Mouse (Mus musculus): Measurements from ENCODE around the gene Fbxl14. TPM values are rescaled to one million over a fixed set of nuclear protein-coding genes. Genes with fewer than 3 reads are reported as not detected.
A peak's percentile ranks its signal among the peaks of the same experiment; 100 is the strongest.

Fbxl14 gene
- polyA plus RNA-seq, 1 experiment from 2014 or later, result 5.0 TPM

DNA sequence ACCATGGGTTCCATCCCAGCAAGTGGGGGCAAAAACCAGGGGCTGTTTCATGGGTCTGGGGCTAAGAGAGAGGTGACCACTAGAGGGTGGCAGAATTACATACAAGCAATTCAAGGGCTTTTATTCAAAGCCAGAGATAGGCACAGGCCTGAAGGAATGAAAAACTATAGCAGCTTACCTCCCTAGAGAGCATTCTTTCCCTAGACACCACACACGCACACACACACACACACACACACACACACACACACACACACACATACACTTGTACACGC lies 11.7 kb upstream of the Fbxl14 start:
- 91% methylated on average over 2 of the region's 2 CpGs for WGBS

DNA sequence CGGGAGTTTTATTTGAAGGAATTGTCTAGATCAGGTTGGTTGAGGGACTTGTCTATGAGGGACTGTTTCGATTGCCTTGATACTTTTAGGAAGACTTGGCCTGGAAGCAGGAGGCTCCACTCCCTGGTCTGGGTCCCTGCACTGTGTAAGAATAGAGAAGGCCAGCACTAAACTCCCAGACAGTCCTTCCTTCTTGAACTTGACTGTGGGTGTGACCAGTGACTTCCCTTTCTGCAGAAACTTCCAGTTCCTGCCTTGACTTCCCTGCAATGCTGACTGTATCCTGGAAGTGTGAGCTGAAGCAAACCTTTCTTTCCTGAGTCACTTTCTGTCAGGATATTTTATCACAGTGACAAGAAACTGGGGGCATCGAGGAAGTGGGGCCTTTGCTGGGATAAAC lies 8.7 kb upstream of the Fbxl14 start:
- 78% methylated on average over 3 of the region's 3 CpGs for WGBS
- no peak overlapping the region for H3K9ac ChIP-seq (replicated peaks; ENCODE audit: low read length)
- H3K4me2 ChIP-seq (replicated peaks; ENCODE audit: low read depth, low read length), result no peak overlapping the region
- H3K27me3 ChIP-seq (ENCODE audit: insufficient read depth, low read length), result no peaks in the 10 kb centered on the region
- no peak overlapping the region for H3K27ac ChIP-seq (ENCODE audit: low read length)
- no peaks in the 10 kb centered on the region for H3K36me3 ChIP-seq (ENCODE audit: insufficient read depth, low read length)
- no peaks in the 10 kb centered on the region for H3K9me3 ChIP-seq (ENCODE audit: low read length)
- ATAC-seq (ENCODE audit: low FRiP score, low TSS enrichment), result no peak
- H3K4me1 ChIP-seq (ENCODE audit: insufficient read depth, low read length), result peaks cover 7% of the 10 kb centered on the region; the same call in 1 of the 2 replicates
- H3K4me3 ChIP-seq (ENCODE audit: low read length), result no peak overlapping the region

More for the DNA sequence above, 11.7 kb upstream of the Fbxl14 start:
- H3K9ac ChIP-seq (replicated peaks; ENCODE audit: low read length), result no peak overlapping the region
- no peaks in the 10 kb centered on the region for H3K36me3 ChIP-seq (ENCODE audit: insufficient read depth, low read length)
- H3K4me1 ChIP-seq (ENCODE audit: insufficient read depth, low read length), result peaks cover 4% of the 10 kb centered on the region; the same call in 1 of the 2 replicates
- H3K4me3 ChIP-seq (ENCODE audit: low read length), result no peak overlapping the region
- ATAC-seq (ENCODE audit: low FRiP score, low TSS enrichment), result no peak
- H3K27ac ChIP-seq (ENCODE audit: low read length), result no peak overlapping the region
- H3K9me3 ChIP-seq (ENCODE audit: low read length), result no peaks in the 10 kb centered on the region; the same call in 1 of the 2 replicates
- no peaks in the 10 kb centered on the region for H3K27me3 ChIP-seq (ENCODE audit: insufficient read depth, low read length)
- no peak overlapping the region for H3K4me2 ChIP-seq (replicated peaks; ENCODE audit: low read depth, low read length)

DNA sequence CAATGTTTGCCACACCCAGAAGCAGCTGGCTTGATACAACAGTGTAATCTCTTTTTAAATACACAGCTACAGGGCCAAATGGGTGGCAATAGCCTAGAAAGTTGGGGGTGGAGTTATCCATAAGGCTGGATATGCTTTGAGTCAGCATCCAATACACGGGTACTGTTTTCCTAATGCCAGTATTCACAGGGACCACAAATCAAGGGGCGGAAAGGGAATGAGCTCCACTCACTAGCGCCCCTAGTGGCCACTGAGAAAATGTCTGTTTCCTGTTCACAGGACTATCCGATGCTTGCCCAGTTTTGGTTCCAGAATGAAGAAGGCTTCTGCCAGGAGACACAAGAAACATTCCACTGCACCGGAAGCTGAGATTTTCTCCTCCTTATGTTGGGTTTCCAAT lies 7.3 kb upstream of the Fbxl14 start:
- Histone ChIP-seq H3K9ac (replicated peaks; ENCODE audit: low read length) (no peak overlapping the region), H3K4me1 (ENCODE audit: insufficient read depth, low read length) (peaks cover 7% of the 10 kb centered on the region; the same call in 1 of the 2 replicates), H3K4me3 (ENCODE audit: low read length) (no peak overlapping the region), H3K36me3 (ENCODE audit: insufficient read depth, low read length) (no peaks in the 10 kb centered on the region), H3K9me3 (ENCODE audit: low read length) (no peaks in the 10 kb centered on the region), H3K27me3 (ENCODE audit: insufficient read depth, low read length) (no peaks in the 10 kb centered on the region), H3K4me2 (replicated peaks; ENCODE audit: low read depth, low read length) (no peak overlapping the region), H3K27ac (ENCODE audit: low read length) (no peak overlapping the region)
- WGBS, result 32% methylated on average over 5 of the region's 5 CpGs
- ATAC-seq (ENCODE audit: low FRiP score, low TSS enrichment), result no peak

DNA sequence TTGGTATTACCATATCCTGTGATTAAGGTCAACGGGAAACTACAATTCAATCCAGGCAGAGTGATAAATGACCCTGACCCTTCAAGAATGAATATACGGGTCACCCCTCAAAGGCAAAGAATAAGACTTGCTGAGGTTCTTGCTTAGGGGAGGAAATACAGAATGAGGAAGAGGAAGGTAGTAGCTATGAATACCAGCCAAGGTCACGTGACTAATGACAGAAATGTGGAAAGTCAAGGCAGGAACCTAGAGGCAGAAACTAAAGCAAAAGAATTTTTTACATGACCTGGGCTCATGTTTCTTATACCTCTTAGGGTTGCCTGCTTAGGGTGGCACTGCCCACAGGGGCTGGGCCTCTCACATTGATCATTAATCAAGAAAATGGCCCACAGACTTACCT lies 6.8 kb upstream of the Fbxl14 start:
- Histone ChIP-seq H3K27me3 (ENCODE audit: insufficient read depth, low read length) (no peaks in the 10 kb centered on the region), H3K4me1 (ENCODE audit: insufficient read depth, low read length) (peaks cover 13% of the 10 kb centered on the region), H3K4me3 (ENCODE audit: low read length) (no peak overlapping the region), H3K9ac (replicated peaks; ENCODE audit: low read length) (no peak overlapping the region), H3K27ac (ENCODE audit: low read length) (no peak overlapping the region), H3K9me3 (ENCODE audit: low read length) (no peaks in the 10 kb centered on the region), H3K36me3 (ENCODE audit: insufficient read depth, low read length) (no peaks in the 10 kb centered on the region), H3K4me2 (replicated peaks; ENCODE audit: low read depth, low read length) (no peak overlapping the region)
- WGBS, result 58% methylated on average over 3 of the region's 3 CpGs
- ATAC-seq (ENCODE audit: low FRiP score, low TSS enrichment), result no peak

DNA sequence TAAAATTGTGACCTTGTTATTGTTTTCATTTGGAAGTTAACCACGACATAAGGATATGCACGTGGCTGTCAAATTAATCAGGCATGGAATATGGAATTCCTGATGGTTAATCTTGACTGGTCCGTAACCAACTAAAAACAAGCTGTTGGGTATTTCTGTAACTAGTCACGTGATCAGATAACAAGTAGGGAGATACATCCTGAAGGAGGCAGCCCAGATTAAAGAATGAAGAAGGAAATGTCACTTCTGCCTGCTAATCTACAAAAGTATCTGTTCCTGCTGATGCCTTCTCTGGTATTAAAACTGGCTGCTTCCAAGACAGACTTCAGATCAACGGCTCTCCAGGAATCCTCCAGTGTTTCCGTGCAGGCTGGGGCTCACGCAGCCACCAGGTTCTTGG lies 6.0 kb upstream of the Fbxl14 start:
- Histone ChIP-seq H3K4me2 (replicated peaks; ENCODE audit: low read depth, low read length) (no peak overlapping the region), H3K27ac (ENCODE audit: low read length) (no peak overlapping the region), H3K27me3 (ENCODE audit: insufficient read depth, low read length) (no peaks in the 10 kb centered on the region), H3K9me3 (ENCODE audit: low read length) (no peaks in the 10 kb centered on the region), H3K4me3 (ENCODE audit: low read length) (no peak overlapping the region), H3K4me1 (ENCODE audit: insufficient read depth, low read length) (peaks cover 20% of the 10 kb centered on the region), H3K36me3 (ENCODE audit: insufficient read depth, low read length) (no peaks in the 10 kb centered on the region), H3K9ac (replicated peaks; ENCODE audit: low read length) (no peak overlapping the region)
- ATAC-seq (ENCODE audit: low FRiP score, low TSS enrichment), result no peak
- WGBS, result 81% methylated on average over 7 of the region's 7 CpGs

DNA sequence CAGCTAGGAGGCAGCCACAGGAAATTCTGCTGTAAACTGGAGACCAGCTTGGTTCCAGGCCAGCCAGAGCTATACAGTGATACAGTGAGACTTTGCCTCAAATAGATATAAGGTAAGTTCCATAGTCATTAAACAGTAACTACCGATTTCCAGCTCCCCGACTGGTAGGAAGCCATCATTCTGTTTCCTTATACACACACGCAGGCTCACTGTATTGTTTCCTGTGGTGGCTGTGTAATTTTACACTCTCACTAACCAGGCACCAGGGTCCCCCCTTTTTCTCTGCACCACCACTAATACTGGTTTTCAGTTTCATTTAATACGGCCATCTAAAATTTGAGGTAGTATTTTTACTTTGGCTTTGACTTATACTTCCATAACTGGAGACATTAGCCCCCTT lies 5.5 kb upstream of the Fbxl14 start:
- 64% methylated on average over 4 of the region's 4 CpGs for WGBS
- ATAC-seq (ENCODE audit: low FRiP score, low TSS enrichment), result no peak
- H3K4me2 ChIP-seq (replicated peaks; ENCODE audit: low read depth, low read length), result no peak overlapping the region

DNA sequence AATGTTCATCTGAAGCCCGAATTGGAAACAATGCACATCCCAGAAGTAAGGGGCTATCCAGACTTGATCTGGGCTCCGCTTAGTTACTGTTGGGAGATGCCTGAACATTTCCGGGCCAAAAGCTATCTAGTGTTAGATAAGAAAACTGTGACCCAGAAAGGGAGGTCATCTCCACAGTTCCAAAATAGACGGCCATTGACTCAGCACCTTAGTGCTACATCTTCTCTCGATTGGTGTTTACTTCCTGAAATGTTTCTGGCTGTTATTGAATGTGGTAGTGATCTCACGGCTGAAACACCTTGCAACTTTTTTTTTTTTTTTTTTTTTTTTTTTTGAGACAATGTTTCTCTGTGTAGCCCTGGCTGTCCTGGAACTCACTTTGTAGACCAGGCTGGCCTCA lies 3.5 kb upstream of the Fbxl14 start:
- H3K27ac ChIP-seq (ENCODE audit: low read length), result no peak overlapping the region
- WGBS, result 90% methylated on average over 6 of the region's 6 CpGs
- 0 out of 2 replicates have a peak, but pooled peaks cover 3% of the 10 kb centered on the region for H3K36me3 ChIP-seq (ENCODE audit: insufficient read depth, low read length)
- no peak overlapping the region for H3K9ac ChIP-seq (replicated peaks; ENCODE audit: low read length)
- H3K9me3 ChIP-seq (ENCODE audit: low read length), result no peaks in the 10 kb centered on the region
- no peak overlapping the region for H3K4me3 ChIP-seq (ENCODE audit: low read length)
- no peak overlapping the region for H3K4me2 ChIP-seq (replicated peaks; ENCODE audit: low read depth, low read length)
- ATAC-seq (ENCODE audit: low FRiP score, low TSS enrichment), result no peak
- no peaks in the 10 kb centered on the region for H3K27me3 ChIP-seq (ENCODE audit: insufficient read depth, low read length)
- H3K4me1 ChIP-seq (ENCODE audit: insufficient read depth, low read length), result peaks cover 28% of the 10 kb centered on the region

More for the DNA sequence above, 5.5 kb upstream of the Fbxl14 start:
- Histone ChIP-seq H3K4me1 (ENCODE audit: insufficient read depth, low read length) (peaks cover 23% of the 10 kb centered on the region), H3K36me3 (ENCODE audit: insufficient read depth, low read length) (no peaks in the 10 kb centered on the region), H3K27ac (ENCODE audit: low read length) (no peak overlapping the region), H3K4me3 (ENCODE audit: low read length) (no peak overlapping the region), H3K27me3 (ENCODE audit: insufficient read depth, low read length) (no peaks in the 10 kb centered on the region), H3K9ac (replicated peaks; ENCODE audit: low read length) (no peak overlapping the region), H3K9me3 (ENCODE audit: low read length) (no peaks in the 10 kb centered on the region)

DNA sequence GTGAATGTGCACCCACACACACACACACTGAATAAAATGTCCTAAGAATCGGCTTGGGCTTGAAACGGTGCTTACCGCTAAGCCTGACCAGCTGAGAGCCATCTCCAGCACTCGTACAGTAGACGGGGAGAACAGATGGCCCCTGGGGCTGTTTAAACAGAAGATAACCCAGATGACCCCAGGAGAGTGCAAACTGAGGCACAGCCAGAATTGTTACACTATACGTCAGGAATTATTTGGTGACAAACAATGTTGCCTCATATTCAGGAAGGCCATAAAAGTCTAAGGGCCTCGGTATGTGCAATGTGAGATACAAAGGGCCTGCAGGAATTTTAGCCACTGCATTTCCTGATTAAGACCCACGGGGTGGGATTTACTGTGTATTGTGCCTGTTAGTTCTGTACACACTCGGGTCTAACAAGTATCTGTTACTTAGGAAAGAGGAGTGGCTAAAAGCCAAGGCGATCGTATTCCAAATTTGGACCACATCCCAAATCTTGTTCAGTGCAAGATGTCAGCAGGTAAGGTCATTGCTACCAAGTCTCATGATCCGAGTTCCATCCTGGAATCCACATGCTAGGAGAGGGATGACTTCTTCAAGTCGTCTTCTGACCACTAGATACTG lies 1.7 kb upstream of the Fbxl14 start:
- Histone ChIP-seq H3K9me3 (ENCODE audit: low read length) (no peaks in the 10 kb centered on the region), H3K4me2 (replicated peaks; ENCODE audit: low read depth, low read length) (peak overlapping the region; percentile 98), H3K27ac (ENCODE audit: low read length) (peak overlapping the region; percentile 99), H3K36me3 (ENCODE audit: insufficient read depth, low read length) (0 out of 2 replicates have a peak, but pooled peaks cover 3% of the 10 kb centered on the region), H3K27me3 (ENCODE audit: insufficient read depth, low read length) (no peaks in the 10 kb centered on the region), H3K4me1 (ENCODE audit: insufficient read depth, low read length) (peaks cover 38% of the 10 kb centered on the region), H3K9ac (replicated peaks; ENCODE audit: low read length) (0 out of 2 replicates have a peak overlapping the region, but pooled peaks have one; percentile 9), H3K4me3 (ENCODE audit: low read length) (peak overlapping the region; percentile 7; the same call in 1 of the 2 replicates)
- 21% methylated on average over 13 of the region's 13 CpGs for WGBS
- no peak for ATAC-seq (ENCODE audit: low FRiP score, low TSS enrichment)

DNA sequence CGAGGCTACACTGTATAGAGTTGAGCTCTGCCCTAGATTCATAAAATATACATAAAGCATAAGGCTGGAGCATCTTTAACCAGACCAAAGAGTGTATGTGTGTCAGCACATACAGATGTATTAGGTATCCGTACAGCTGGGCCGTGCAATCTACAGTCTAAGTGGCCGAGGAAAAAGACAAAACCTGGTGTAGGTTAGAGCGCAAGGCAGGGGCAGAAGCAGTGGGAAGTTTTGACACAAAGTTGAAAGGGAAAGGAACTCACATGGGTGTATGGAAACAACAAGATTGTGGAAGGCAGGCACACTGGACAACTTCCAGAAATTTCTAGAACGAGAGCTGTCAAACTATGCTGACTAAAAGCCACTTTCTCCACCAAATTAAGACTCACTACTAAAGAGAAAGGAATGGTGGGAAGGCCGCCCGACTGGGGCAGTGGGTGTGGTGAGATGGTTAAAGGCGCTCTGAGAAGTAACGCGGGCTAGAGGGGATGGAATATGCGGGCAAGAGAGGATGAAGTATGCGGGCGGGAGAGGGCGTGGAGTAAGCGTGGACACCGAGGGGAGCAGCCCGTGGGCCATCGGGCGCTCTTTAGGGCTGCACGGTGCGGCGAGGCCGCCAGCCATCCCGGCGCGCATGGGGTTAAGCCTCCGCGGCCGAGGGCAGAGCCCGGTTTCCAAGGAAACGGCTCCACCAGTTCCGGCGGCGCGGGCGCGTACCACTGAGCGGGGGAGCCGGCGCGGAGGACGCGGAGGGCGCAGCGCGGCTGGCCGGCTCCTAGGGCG lies 717 bp upstream of the Fbxl14 start:
- peak overlapping the region; percentile 98 for H3K4me2 ChIP-seq (replicated peaks; ENCODE audit: low read depth, low read length)
- 2% methylated on average over 36 of the region's 49 CpGs for WGBS
- ATAC-seq (ENCODE audit: low FRiP score, low TSS enrichment), result peak; percentile 89
- peak overlapping the region; percentile 99 for H3K27ac ChIP-seq (ENCODE audit: low read length)
- peak overlapping the region; percentile 98 for H3K9ac ChIP-seq (replicated peaks; ENCODE audit: low read length)
- peak overlapping the region; percentile 84 for H3K4me3 ChIP-seq (ENCODE audit: low read length)
- H3K9me3 ChIP-seq (ENCODE audit: low read length), result no peaks in the 10 kb centered on the region
- H3K4me1 ChIP-seq (ENCODE audit: insufficient read depth, low read length), result peaks cover 45% of the 10 kb centered on the region
- H3K36me3 ChIP-seq (ENCODE audit: insufficient read depth, low read length), result 0 out of 2 replicates have a peak, but pooled peaks cover 7% of the 10 kb centered on the region
- no peaks in the 10 kb centered on the region for H3K27me3 ChIP-seq (ENCODE audit: insufficient read depth, low read length)

Data from kidney, embryonic 16.5 days (tissue).